Mouse (Mus musculus) stomach, embryonic 14.5 days (tissue): ENCODE data around the gene Wfdc12. TPM values are rescaled to one million over a fixed set of nuclear protein-coding genes. Genes with fewer than 3 reads are reported as not detected.
"Not testable (repeated sequence)": the region's sequence is repeated elsewhere in the genome, so short reads cannot be mapped to it uniquely, and the experiment has no call there.

Experiments used
- ATAC-seq: fragments of 200-750 bp; cut with Nextera tagmentation; 2 replicates; pipeline ENCODE4 v1.8.0; 2017; ENCODE audit warnings: low read depth, moderate TSS enrichment; ENCODE audit not compliant: insufficient number of reproducible peaks, insufficient read depth, low FRiP score
- H3K27ac ChIP-seq: fragments of 300-500 bp; sonication (generic); 2 replicates; pipeline ENCODE4 v1.5.1; 2014; ENCODE audit warnings: mild to moderate bottlenecking, low read length, moderate library complexity, mixed read lengths
- H3K27me3 ChIP-seq: fragments of 300-500 bp; sonication (generic); 2 replicates; pipeline ENCODE4 v1.6.1; 2014; ENCODE audit warnings: low read length, control low read depth, mixed read lengths; ENCODE audit not compliant: control insufficient read depth, insufficient read depth
- H3K36me3 ChIP-seq: fragments of 300-500 bp; sonication (generic); 2 replicates; pipeline ENCODE4 v1.6.1; 2014; ENCODE audit warnings: mild to moderate bottlenecking, control low read depth, low read length, moderate library complexity, mixed read lengths; ENCODE audit not compliant: control insufficient read depth, insufficient read depth
- H3K4me1 ChIP-seq: fragments of 300-500 bp; sonication (generic); 2 replicates; pipeline ENCODE4 v1.6.1; 2014; ENCODE audit warnings: low read length, control low read depth, mixed read lengths; ENCODE audit not compliant: control insufficient read depth, insufficient read depth
- H3K4me2 ChIP-seq: fragments of 300-500 bp; sonication (generic); replicated peaks from 2 replicates; pipeline ENCODE4 v1.6.1; 2014; ENCODE audit warnings: low read depth, low read length, control low read depth
- H3K4me3 ChIP-seq: fragments of 300-500 bp; sonication (generic); 2 replicates; pipeline ENCODE4 v1.5.1; 2014; ENCODE audit warnings: low read depth, low read length, control low read depth
- H3K9ac ChIP-seq: fragments of 300-500 bp; sonication (generic); replicated peaks from 2 replicates; pipeline ENCODE4 v1.6.1; 2014; ENCODE audit warnings: low read depth, mild to moderate bottlenecking, control low read depth, low read length, moderate library complexity, mixed read lengths
- H3K9me3 ChIP-seq: fragments of 300-500 bp; sonication (generic); 2 replicates; pipeline ENCODE4 v1.6.1; 2016; ENCODE audit warnings: low read depth, low read length, control low read depth; ENCODE audit not compliant: control insufficient read depth
- WGBS: fragments of 180-500 bp; shearing (Covaris S2); extraction: QIAGEN DNeasy Blood & Tissue Kit; methylation state at CpG from one replicate; pipeline ENCODE4 v1.1.7; 2014; 5-methylcytosine and 5-hydroxymethylcytosine counted together
- polyA plus RNA-seq: library from polyadenylated mRNA; unstranded; fragments of >200 nt; fragmentation: Nextera tagmentation; extraction: Ambion mirVana; gene quantifications from 2 replicates; pipeline ENCODE4 v1.2.1, GENCODE M21; 2014

Wfdc12 gene
- polyA plus RNA-seq, 1 experiment from 2014 or later: not detected

DNA sequence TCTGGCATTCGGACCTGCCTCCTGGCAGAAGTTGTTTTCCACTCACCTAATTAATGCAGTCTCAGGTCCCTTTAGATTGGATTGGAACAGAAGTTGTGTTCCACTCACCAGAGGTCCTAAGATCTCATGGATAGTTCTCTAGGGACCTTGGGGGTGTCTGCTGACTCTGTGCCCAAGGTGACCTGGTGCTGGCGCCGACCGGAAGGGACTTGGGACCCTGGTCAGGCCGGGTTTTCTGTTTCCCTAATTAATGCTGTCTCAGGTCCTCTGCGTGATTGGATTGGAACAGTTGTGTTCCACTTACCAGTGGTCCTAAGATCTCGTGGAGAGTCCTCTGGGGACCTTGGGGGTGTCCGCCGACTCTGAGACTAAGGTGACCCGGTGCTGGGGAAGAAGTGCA lies 15.6 kb upstream of the Wfdc12 start:
- H3K27me3 ChIP-seq, H3K9ac ChIP-seq, H3K27ac ChIP-seq, H3K9me3 ChIP-seq, H3K4me2 ChIP-seq, ATAC-seq, H3K4me1 ChIP-seq, H3K36me3 ChIP-seq, H3K4me3 ChIP-seq: not testable (repeated sequence)
- 87% methylated on average over 10 of the region's 10 CpGs for WGBS

GRCm38 (mm10) chr2:164199626-164200327 lies 9.4 kb upstream of the Wfdc12 start, which contains the start of gene Wfdc15a:
Wfdc15a (minus strand) TSS chr2:164200130.
- H3K27me3 ChIP-seq: no peaks in the 10 kb centered on the region
- H3K27ac ChIP-seq: no peak within 1 kb of the TSS
- H3K9ac ChIP-seq: no peak within 1 kb of the TSS
- no peak for ATAC-seq
- H3K36me3 ChIP-seq: no peaks in the 10 kb centered on the region
- WGBS: 83% methylated on average over 20 of the region's 20 CpGs
- H3K4me1 ChIP-seq: no peaks in the 10 kb centered on the region
- no peak within 1 kb of the TSS for H3K4me2 ChIP-seq
- no peaks in the 10 kb centered on the region for H3K9me3 ChIP-seq
- no peak within 1 kb of the TSS for H3K4me3 ChIP-seq

DNA sequence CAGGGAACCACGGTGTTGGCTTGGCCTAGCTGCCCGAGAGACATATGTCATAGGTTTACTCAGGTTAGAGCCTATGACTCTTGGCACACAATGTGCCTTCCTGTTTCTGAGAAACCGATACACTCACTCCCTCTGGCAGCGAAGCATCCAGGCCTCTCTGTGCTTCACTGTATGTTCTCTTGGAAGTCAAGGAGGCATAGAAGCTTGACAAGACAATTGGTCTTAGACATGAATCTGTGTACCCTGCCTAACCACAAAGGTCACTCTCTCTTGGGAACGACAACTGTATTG lies 6.2 kb upstream of the Wfdc12 start:
- no peaks in the 10 kb centered on the region for H3K4me1 ChIP-seq
- WGBS: 75% methylated on average over 5 of the region's 5 CpGs
- H3K9ac ChIP-seq: no peak overlapping the region
- ATAC-seq: no peak
- no peaks in the 10 kb centered on the region for H3K9me3 ChIP-seq
- H3K4me3 ChIP-seq: no peak overlapping the region
- H3K36me3 ChIP-seq: no peaks in the 10 kb centered on the region
- no peaks in the 10 kb centered on the region for H3K27me3 ChIP-seq
- no peak overlapping the region for H3K4me2 ChIP-seq
- no peak overlapping the region for H3K27ac ChIP-seq

- no peaks in the 10 kb centered on the region for H3K27me3 ChIP-seq
- H3K9ac ChIP-seq: no peak overlapping the region
- WGBS: 81% methylated on average over 5 of the region's 5 CpGs
- no peak overlapping the region for H3K4me2 ChIP-seq
- H3K9me3 ChIP-seq: no peaks in the 10 kb centered on the region
- no peaks in the 10 kb centered on the region for H3K36me3 ChIP-seq
- no peaks in the 10 kb centered on the region for H3K4me1 ChIP-seq
- H3K27ac ChIP-seq: no peak overlapping the region
- no peak overlapping the region for H3K4me3 ChIP-seq
- no peak for ATAC-seq
Observed at GRCm38 (mm10) chr2:164195971-164196699, 5.7 kb upstream of the Wfdc12 start.

GRCm38 (mm10) chr2:164194959-164195630 lies 4.7 kb upstream of the Wfdc12 start:
- Histone ChIP-seq H3K27ac (no peak overlapping the region), H3K4me3 (no peak overlapping the region), H3K9ac (no peak overlapping the region), H3K36me3 (no peaks in the 10 kb centered on the region), H3K27me3 (no peaks in the 10 kb centered on the region), H3K4me1 (no peaks in the 10 kb centered on the region), H3K9me3 (no peaks in the 10 kb centered on the region), H3K4me2 (no peak overlapping the region)
- 75% methylated on average over 5 of the region's 5 CpGs for WGBS
- ATAC-seq: no peak

DNA sequence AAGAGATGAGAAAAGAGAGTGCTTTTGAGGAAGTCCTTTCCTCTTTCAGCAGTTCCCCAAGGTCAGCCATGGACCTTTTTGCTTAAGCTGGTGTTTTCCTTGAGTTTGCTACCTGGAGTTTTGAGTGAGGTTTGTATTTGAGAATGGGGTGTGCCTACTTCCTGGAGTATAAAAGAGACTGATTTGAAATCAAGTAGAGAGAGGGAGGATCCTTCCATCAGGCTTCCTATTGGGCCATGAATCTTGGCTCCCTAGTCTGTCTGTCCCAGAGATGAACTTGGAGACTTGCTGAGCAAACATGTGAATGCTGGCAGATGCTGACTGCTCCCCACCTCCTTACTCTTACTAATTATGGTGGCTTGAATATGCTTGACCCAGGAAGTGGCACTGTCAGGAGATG lies 1.9 kb upstream of the Wfdc12 start:
- no peak overlapping the region for H3K4me3 ChIP-seq
- H3K4me1 ChIP-seq: no peaks in the 10 kb centered on the region
- no peak overlapping the region for H3K27ac ChIP-seq
- H3K27me3 ChIP-seq: no peaks in the 10 kb centered on the region
- H3K9me3 ChIP-seq: no peaks in the 10 kb centered on the region
- ATAC-seq: no peak
- no peaks in the 10 kb centered on the region for H3K36me3 ChIP-seq
- no peak overlapping the region for H3K4me2 ChIP-seq
- no peak overlapping the region for H3K9ac ChIP-seq

DNA sequence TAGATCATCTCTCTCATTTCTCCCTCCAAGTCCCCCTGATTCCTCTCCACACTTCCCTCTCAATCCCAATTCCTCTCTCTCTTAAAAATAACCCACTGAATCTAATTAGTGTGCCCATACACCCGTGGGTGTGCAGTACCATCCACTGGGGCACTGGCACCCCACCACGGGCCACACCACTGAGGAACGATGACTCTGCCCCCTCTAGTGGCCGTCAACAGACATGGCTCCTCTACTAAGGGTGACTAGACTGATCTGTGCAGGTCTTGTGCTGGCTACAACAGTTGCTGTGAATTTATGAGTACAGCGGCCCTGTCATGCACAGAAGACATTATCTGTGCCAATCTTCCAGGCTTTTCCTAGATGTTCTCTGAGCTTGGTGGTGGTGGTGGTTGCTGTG lies 1.7 kb downstream of the Wfdc12 start:
- no peak overlapping the region for H3K4me3 ChIP-seq
- H3K36me3 ChIP-seq: no peaks in the 10 kb centered on the region
- no peaks in the 10 kb centered on the region for H3K4me1 ChIP-seq
- no peaks in the 10 kb centered on the region for H3K9me3 ChIP-seq
- no peaks in the 10 kb centered on the region for H3K27me3 ChIP-seq
- H3K4me2 ChIP-seq: no peak overlapping the region
- 0 out of 2 replicates have a peak, but pooled peaks have one; percentile 33 for ATAC-seq
- no peak overlapping the region for H3K9ac ChIP-seq
- 32% methylated on average over 5 of the region's 5 CpGs for WGBS
- no peak overlapping the region for H3K27ac ChIP-seq

DNA sequence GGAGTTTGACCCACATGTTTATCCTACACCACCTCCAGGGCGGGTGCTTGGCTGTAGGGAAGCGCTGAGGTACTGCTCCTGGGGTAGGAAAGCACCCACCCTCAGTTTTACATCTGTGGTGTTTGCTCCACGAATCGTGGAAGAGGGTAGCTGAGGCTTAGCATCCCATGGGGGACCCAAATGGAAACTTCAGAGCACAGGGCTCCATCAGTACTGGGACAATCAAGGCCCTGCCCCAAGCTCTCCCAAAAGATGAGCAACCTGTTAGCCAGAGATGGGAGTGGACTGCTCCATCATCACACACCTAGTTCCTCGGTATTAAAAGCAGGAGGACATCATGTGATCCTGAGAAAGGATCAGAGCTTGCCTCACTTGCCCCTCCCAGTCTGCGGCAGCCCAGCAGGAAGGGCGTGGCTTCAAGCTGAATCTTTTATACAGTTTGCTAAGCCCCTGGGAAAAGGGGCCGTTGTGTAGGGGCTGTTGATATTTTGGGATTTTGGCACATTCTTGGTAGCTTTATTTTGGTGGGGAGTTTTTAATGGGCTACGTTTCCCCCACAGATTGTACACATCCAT lies 6.2 kb downstream of the Wfdc12 start:
- Histone ChIP-seq H3K27me3 (no peaks in the 10 kb centered on the region), H3K4me2 (no peak overlapping the region), H3K9ac (no peak overlapping the region), H3K36me3 (no peaks in the 10 kb centered on the region), H3K4me3 (no peak overlapping the region), H3K27ac (no peak overlapping the region), H3K4me1 (no peaks in the 10 kb centered on the region), H3K9me3 (no peaks in the 10 kb centered on the region)
- ATAC-seq: no peak
- 38% methylated on average over 9 of the region's 9 CpGs for WGBS
